Mouse (Mus musculus) C2C12 (cell line): ENCODE measurements around the gene Zdhhc11. TPM values are rescaled to one million over a fixed set of nuclear protein-coding genes. Genes with fewer than 3 reads are reported as not detected.
"Not testable (repeated sequence)": the region's sequence is repeated elsewhere in the genome, so short reads cannot be mapped to it uniquely, and the experiment has no call there.

ENCODE experiments used
- H3K27me3 ChIP-seq: one replicate; pipeline ENCODE4 v1.6.1; 2011; ENCODE audit not compliant: control insufficient read depth, insufficient read depth, insufficient read length
- H3K36me3 ChIP-seq: one replicate; pipeline ENCODE4 v1.6.1; 2011; ENCODE audit not compliant: control insufficient read depth, insufficient read depth
- H3K4me3 ChIP-seq: one replicate; pipeline ENCODE4 v1.5.1; 2011; ENCODE audit warnings: mild to moderate bottlenecking, control low read depth; ENCODE audit not compliant: poor library complexity, insufficient read depth, severe bottlenecking
- H3K79me2 ChIP-seq: one replicate; pipeline ENCODE4 v1.6.1; 2011; ENCODE audit not compliant: control insufficient read depth, insufficient read depth
- H3K79me3 ChIP-seq: one replicate; pipeline ENCODE4 v1.6.1; 2011; ENCODE audit warnings: low read depth, control low read depth
- H3ac ChIP-seq: one replicate; pipeline ENCODE3; 2011; ENCODE audit warnings: low read depth; ENCODE audit not compliant: control insufficient read depth, insufficient read length
- CEBPB ChIP-seq: IDR thresholded peaks from one replicate; pipeline ENCODE4 v1.6.1; 2011; ENCODE audit warnings: low read depth, mild to moderate bottlenecking, control low read depth, moderate library complexity
- CTCF ChIP-seq: IDR thresholded peaks from one replicate; pipeline ENCODE4 v1.5.1; 2011; ENCODE audit not compliant: control insufficient read depth, insufficient read depth, insufficient read length
- FOSL1 ChIP-seq: IDR thresholded peaks from one replicate; pipeline ENCODE4 v1.8.0; 2011; ENCODE audit warnings: mild to moderate bottlenecking, low read length; ENCODE audit not compliant: poor library complexity, insufficient read depth, severe bottlenecking
- MAX ChIP-seq: IDR thresholded peaks from one replicate; pipeline ENCODE4 v1.6.1; 2011; ENCODE audit warnings: mild to moderate bottlenecking, control low read depth
- MYOD1 ChIP-seq: IDR thresholded peaks from one replicate; pipeline ENCODE4 v1.6.1; 2011; ENCODE audit warnings: low read depth; ENCODE audit not compliant: control insufficient read depth, insufficient read length
- MYOG ChIP-seq: IDR thresholded peaks from one replicate; pipeline ENCODE4 v1.6.1; 2011; ENCODE audit not compliant: control insufficient read depth, insufficient read length; ENCODE audit errors: extremely low read depth
- USF1 ChIP-seq: IDR thresholded peaks from one replicate; pipeline ENCODE4 v1.6.1; 2011; ENCODE audit warnings: low read depth, mild to moderate bottlenecking, control low read depth, moderate library complexity
- polyA plus RNA-seq: library from polyadenylated mRNA; unstranded; fragments of >200 nt; fragmentation: generic; extraction: Trizol; gene quantifications from one replicate; pipeline ENCODE4 v1.2.1, GENCODE M21; 2012; ENCODE audit warnings: missing spikeins

Gene Zdhhc11
- polyA plus RNA-seq, 1 experiment, result not detected

DNA sequence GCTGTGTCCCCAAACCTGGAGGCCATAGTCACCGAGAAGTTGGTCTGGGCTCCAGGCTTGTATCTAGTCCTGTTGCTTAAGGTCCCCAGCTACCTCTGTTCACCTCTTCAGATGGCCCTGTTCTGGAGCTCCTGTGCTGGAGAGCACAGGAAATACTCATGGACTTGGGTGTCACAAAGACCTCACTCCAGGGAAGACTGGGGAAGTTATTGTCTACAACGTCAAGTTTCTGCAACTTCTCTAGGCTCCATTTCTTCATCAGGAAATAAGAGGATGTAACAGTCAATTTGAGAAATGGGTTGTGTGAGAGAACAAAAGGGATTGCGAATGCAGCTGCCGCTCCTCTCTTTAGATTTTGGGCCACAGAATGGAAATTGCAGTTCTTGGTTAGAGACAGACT lies 32.8 kb downstream of the Zdhhc11 start:
- H3K79me3 ChIP-seq, result no peaks in the 10 kb centered on the region
- H3K79me2 ChIP-seq, result no peaks in the 10 kb centered on the region
- TF ChIP-seq FOSL1 (no peak), MYOD1 (no peak), CTCF (no peak), MAX (no peak), USF1 (no peak), CEBPB (no peak)
- no peak overlapping the region for H3ac ChIP-seq
- H3K27me3 ChIP-seq, result peaks cover 8% of the 10 kb centered on the region
- no peaks in the 10 kb centered on the region for H3K36me3 ChIP-seq
- H3K4me3 ChIP-seq, result no peak overlapping the region

DNA sequence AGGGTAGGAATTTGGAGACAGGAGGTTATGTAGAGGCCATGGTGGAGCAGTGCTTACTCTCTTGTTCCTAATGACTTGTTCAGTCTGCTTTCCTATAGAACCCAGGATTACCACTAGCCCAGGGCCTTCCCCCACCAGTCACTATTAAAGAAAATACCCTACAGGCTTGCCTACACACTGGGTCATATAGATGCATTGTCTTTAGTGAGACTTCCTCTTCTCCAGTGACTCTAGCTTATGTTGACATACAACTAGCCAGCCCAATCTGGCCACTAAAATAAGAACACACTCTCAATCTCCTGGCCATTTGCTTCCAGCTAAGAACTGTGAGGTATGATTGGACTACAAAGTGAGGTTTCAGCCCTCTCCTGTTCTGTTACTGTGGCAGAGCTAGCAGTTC lies 36.9 kb downstream of the Zdhhc11 start:
- no peaks in the 10 kb centered on the region for H3K36me3 ChIP-seq
- peaks cover 4% of the 10 kb centered on the region for H3K27me3 ChIP-seq
- H3K79me2 ChIP-seq, result no peaks in the 10 kb centered on the region
- no peak for TF ChIP-seq CEBPB
- no peak for TF ChIP-seq MYOD1
- TF ChIP-seq CTCF, result no peak
- TF ChIP-seq FOSL1, result no peak
- no peak for TF ChIP-seq USF1
- no peak for TF ChIP-seq MAX
- no peak for TF ChIP-seq MYOG
- no peak overlapping the region for H3K4me3 ChIP-seq
- H3K79me3 ChIP-seq, result no peaks in the 10 kb centered on the region
- no peak overlapping the region for H3ac ChIP-seq

DNA sequence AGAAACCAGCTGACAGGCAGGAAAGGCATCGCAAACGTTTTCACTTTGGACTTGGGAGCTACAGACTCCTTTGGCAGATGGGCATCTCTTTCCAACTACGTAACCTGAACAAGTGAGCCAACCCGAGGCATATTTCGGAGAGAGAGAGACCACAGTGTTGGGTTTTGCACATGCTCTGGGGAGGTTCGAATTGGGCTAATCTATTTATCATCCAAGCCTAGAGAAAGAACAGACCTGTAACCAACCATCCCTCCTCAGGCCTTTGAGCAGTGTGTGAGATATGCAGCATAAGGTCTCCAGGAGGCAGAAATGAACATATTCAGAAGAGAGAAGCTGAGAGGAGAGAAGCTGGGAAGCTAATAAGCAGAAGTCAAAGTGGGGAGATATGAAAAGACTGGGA lies 37.3 kb downstream of the Zdhhc11 start:
- Histone ChIP-seq H3K4me3 (no peak overlapping the region), H3K79me2 (no peaks in the 10 kb centered on the region), H3K36me3 (no peaks in the 10 kb centered on the region), H3K27me3 (peaks cover 4% of the 10 kb centered on the region), H3K79me3 (no peaks in the 10 kb centered on the region), H3ac (no peak overlapping the region)
- TF ChIP-seq FOSL1, result no peak
- TF ChIP-seq MYOD1, result no peak
- TF ChIP-seq MYOG, result no peak
- TF ChIP-seq CEBPB, result no peak
- no peak for TF ChIP-seq USF1
- TF ChIP-seq CTCF, result no peak
- no peak for TF ChIP-seq MAX

DNA sequence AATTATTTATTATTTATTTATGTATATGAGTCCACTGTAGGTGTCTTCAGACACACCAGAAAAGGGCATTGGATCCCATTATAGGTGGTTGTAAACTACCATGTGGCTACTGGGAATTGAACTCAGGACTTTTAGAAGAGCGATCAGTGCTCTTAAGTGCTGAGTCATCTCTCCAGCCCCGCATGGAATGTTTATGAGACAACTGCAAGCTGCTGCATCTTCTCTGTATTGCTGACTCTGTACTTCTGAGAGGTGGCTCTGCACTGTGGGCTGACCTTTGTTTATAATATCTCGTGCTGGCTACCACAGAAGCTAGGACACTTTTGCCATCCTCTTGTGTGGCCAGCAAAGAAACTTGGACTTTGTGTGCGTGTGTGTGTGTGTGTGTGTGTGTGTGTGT lies 37.8 kb downstream of the Zdhhc11 start:
- Histone ChIP-seq H3K27me3 (peaks cover 4% of the 10 kb centered on the region), H3K79me3 (no peaks in the 10 kb centered on the region), H3K36me3 (no peaks in the 10 kb centered on the region), H3K79me2 (no peaks in the 10 kb centered on the region), H3ac (no peak overlapping the region), H3K4me3 (no peak overlapping the region)
- TF ChIP-seq FOSL1 (no peak), MAX (no peak), CTCF (no peak), CEBPB (no peak), USF1 (no peak), MYOG (no peak), MYOD1 (no peak)

DNA sequence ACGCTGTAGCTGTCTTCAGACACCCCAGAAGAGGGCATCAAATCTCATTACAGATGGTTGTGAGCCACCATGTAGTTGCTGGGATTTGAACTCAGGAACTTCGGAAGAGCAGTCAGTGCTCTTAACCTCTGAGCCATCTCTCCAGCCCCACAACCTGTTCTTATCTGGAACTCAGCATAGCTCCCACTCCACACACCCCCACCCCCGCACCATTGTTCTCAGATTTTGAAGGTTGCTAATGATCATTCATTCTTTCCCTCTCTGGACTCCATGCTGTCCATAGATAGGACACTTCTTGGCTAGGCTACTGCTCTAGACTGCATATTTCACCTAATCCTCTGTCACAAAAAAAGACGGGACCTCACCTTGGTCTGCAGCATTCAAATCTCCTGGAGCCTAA lies 43.2 kb downstream of the Zdhhc11 start:
- not testable (repeated sequence) for H3K4me3 ChIP-seq, H3K79me3 ChIP-seq, H3K36me3 ChIP-seq, H3K27me3 ChIP-seq, H3K79me2 ChIP-seq, H3ac ChIP-seq

DNA sequence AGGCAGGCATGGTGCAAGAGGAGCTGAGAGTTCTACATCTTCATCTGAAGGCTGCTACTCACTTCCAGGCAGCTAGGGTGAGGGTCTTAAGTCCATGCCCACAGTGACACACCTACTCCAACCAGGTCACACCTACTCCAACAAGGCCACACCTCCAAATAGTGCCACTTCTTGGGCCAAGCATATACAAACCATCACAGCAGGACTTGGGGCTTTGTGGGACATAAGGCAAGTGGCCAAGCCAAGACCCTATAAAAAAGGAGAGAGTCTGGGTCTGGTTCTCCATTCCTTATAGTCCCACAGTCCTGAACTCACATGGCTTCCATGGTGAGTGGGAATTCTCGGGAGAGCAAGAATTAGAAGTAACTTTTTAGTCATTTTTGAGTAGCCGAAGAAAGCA lies 44.6 kb downstream of the Zdhhc11 start:
- not testable (repeated sequence) for H3K36me3 ChIP-seq, H3K79me2 ChIP-seq, H3K79me3 ChIP-seq, H3K4me3 ChIP-seq, H3K27me3 ChIP-seq, H3ac ChIP-seq
